Mouse (Mus musculus): ENCODE measurements around the gene Larp1. TPM values are rescaled to one million over a fixed set of nuclear protein-coding genes. Genes with fewer than 3 reads are reported as not detected.

Larp1 gene
- total and polyA plus RNA-seq, 3 experiments, result 73.9 to 2,325 (median 201) TPM

DNA sequence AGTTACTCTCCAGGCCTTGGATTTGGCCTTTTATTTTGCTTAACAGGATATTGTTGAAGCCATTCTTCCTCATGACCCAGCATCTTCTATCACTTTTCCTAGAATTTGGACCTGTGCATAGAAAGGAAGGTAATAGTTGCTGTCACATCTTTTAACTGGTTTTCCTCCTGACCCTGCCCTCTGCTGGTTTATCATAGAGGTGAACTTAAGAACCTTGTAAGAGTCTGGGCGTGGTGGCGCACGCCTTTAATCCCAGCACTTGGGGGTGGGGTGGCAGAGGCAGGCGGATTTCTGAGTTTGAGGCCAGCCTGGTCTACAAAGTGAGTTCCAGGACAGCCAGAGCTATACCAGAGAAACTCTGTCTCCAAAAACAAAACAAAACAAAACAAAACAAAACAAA is 9.8 kb downstream of the Larp1 start (continued):
- TF ChIP-seq RCOR1 (IDR thresholded peaks at IDR 0.05; ENCODE audit: low read depth, low read length) (no peak), POLR2AphosphoS5 (IDR thresholded peaks at IDR 0.05; ENCODE audit: borderline replicate concordance, low read depth, low read length) (no peak), SIN3A (IDR thresholded peaks at IDR 0.05; ENCODE audit: low read length) (0 out of 2 replicates have a peak, but pooled peaks have one; percentile 13), TBP (IDR thresholded peaks at IDR 0.05; ENCODE audit: low read depth, low read length) (no peak), BHLHE40 (IDR thresholded peaks at IDR 0.05; ENCODE audit: borderline replicate concordance, low read depth, low read length) (no peak), CTCF (IDR thresholded peaks at IDR 0.05 in 2 of 3, conservative IDR thresholded peaks at IDR 0.05 in 1 of 3; ENCODE audit: control insufficient read depth in 1 of 3, insufficient read depth in 1 of 3, low read depth in 2 of 3, low read length in 3 of 3, poor library complexity in 1 of 3, severe bottlenecking in 1 of 3) (peak in 2 of 3 experiments; percentile 2 to 30; a peak in 1 of 6 replicates), HCFC1 (IDR thresholded peaks at IDR 0.05; ENCODE audit: low read depth, low read length) (no peak), E2F4 (IDR thresholded peaks at IDR 0.05; ENCODE audit: borderline replicate concordance, low read depth, low read length) (no peak)

DNA sequence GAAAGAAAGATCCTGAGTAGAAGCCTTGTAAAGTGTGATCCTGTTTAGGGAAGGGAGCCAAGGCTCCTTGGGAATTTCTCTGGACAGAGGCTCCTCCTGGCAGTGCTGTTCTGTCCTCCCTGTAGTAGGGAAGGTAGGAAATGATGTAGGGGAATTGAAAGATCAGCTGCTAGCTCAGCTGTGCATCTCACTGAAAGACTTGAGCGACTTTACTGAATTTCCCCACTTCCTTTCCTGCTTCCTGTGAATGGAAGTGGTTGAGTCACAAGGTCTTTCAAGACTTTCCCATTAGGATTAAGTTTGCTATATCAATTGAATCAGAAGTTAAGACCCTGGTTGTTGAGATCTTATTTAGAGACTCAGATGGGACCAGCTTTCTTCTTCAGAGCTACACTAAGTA is 12.2 kb downstream of the Larp1 start:
- no peak for DNase-seq (ENCODE audit: low read depth, low spot score)
- peaks cover 27 to 54% of the 10 kb centered on the region in 2 experiments for H3K36me3 ChIP-seq (ENCODE audit: control insufficient read depth in 1 of 2, insufficient read depth in 2 of 2, low read length in 2 of 2)
- H3K27ac ChIP-seq (ENCODE audit: control insufficient read depth, low read depth, low read length), result no peak overlapping the region
- no peaks in the 10 kb centered on the region for H3K9me3 ChIP-seq (replicated peaks; ENCODE audit: insufficient read depth, low read length)
- no peak for TF ChIP-seq NRF1 (IDR thresholded peaks at IDR 0.05; ENCODE audit: insufficient read depth, low read depth, low read length, poor library complexity, severe bottlenecking)
- TF ChIP-seq RCOR1 (IDR thresholded peaks at IDR 0.05; ENCODE audit: low read depth, low read length), result no peak
- no peak for TF ChIP-seq UBTF (IDR thresholded peaks at IDR 0.05; ENCODE audit: borderline replicate concordance, insufficient read depth, low read depth, low read length)
- no peak for TF ChIP-seq GATA1 (IDR thresholded peaks at IDR 0.05; ENCODE audit: low read depth, low read length)
- no peak for TF ChIP-seq MXI1 (IDR thresholded peaks at IDR 0.05; ENCODE audit: low read depth, low read length)
- TF ChIP-seq ZNF384 (IDR thresholded peaks at IDR 0.05; ENCODE audit: low read depth, low read length), result no peak
- peaks cover 25 to 42% of the 10 kb centered on the region in 2 experiments for H3K4me1 ChIP-seq (ENCODE audit: control insufficient read depth in 1 of 2, insufficient read depth in 2 of 2, low read length in 2 of 2)
- H3K27me3 ChIP-seq (ENCODE audit: control insufficient read depth in 1 of 2, insufficient read depth in 2 of 2, low read length in 2 of 2), result no peaks in the 10 kb centered on the region
- H3K9ac ChIP-seq (ENCODE audit: control insufficient read depth, low read depth, low read length, poor library complexity, severe bottlenecking), result no peak overlapping the region
- peaks cover 94% of the 10 kb centered on the region for H3K79me2 ChIP-seq (ENCODE audit: control insufficient read depth, insufficient read depth, low read length, poor library complexity)
- H3K4me3 ChIP-seq (ENCODE audit: control insufficient read depth in 1 of 2, insufficient read depth in 1 of 2, low read depth in 2 of 2, low read length in 2 of 2), result no peak overlapping the region

DNA sequence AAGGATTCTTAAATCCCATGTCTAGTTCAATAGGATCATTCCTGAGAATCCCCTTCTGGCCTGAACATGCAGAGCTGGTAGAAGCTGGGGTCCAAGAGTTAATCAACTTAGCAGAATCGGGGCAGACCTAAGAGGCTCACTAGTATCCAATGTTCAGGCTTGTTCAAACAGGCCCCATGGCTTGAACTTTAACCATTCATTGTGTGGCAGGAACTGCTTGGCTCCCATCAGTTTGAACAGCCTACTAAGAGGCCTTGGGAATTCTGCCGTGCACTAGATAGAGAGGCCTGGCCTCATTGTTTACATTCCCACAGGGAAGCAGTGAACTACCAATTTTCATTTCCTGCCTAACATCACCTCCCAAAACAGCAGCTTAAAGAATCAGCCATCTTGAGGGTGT is 12.8 kb downstream of the Larp1 start:
- no peaks in the 10 kb centered on the region for H3K27me3 ChIP-seq (ENCODE audit: control insufficient read depth in 1 of 2, insufficient read depth in 2 of 2, low read length in 2 of 2)
- H3K9me3 ChIP-seq (replicated peaks; ENCODE audit: insufficient read depth, low read length), result no peaks in the 10 kb centered on the region
- peaks cover 27 to 36% of the 10 kb centered on the region in 2 experiments for H3K4me1 ChIP-seq (ENCODE audit: control insufficient read depth in 1 of 2, insufficient read depth in 2 of 2, low read length in 2 of 2)
- H3K36me3 ChIP-seq (ENCODE audit: control insufficient read depth in 1 of 2, insufficient read depth in 2 of 2, low read length in 2 of 2), result peaks cover 28 to 49% of the 10 kb centered on the region in 2 experiments
- H3K79me2 ChIP-seq (ENCODE audit: control insufficient read depth, insufficient read depth, low read length, poor library complexity), result peaks cover 94% of the 10 kb centered on the region
- DNase-seq (ENCODE audit: low read depth, low spot score), result no peak
- H3K4me3 ChIP-seq (ENCODE audit: control insufficient read depth in 1 of 2, insufficient read depth in 1 of 2, low read depth in 2 of 2, low read length in 2 of 2), result no peak overlapping the region
- H3K27ac ChIP-seq (ENCODE audit: control insufficient read depth, low read depth, low read length), result no peak overlapping the region
- TF ChIP-seq USF2 (IDR thresholded peaks at IDR 0.05; ENCODE audit: borderline replicate concordance in 1 of 2, insufficient read depth in 1 of 2, low read depth in 1 of 2, low read length in 2 of 2), result no peak
- TF ChIP-seq EP300 (IDR thresholded peaks at IDR 0.05; ENCODE audit: low read depth in 1 of 2, low read length in 2 of 2), result no peak
- no peak for TF ChIP-seq MXI1 (IDR thresholded peaks at IDR 0.05; ENCODE audit: low read depth, low read length)
- TF ChIP-seq E2F4 (IDR thresholded peaks at IDR 0.05; ENCODE audit: borderline replicate concordance, low read depth, low read length), result no peak
- no peak for TF ChIP-seq ZMIZ1 (IDR thresholded peaks at IDR 0.05; ENCODE audit: low read depth, low read length)
- H3K9ac ChIP-seq (ENCODE audit: control insufficient read depth, low read depth, low read length, poor library complexity, severe bottlenecking), result no peak overlapping the region
